Mouse (Mus musculus) heart, postnatal 0 days (tissue): ENCODE results near the gene Fam114a1.

Experiments
- CTCF ChIP-seq: IDR thresholded peaks from 2 replicates; pipeline ENCODE4 v1.5.1; 2016; ENCODE audit warnings: antibody characterized with exemption, control low read depth, low read depth
- EP300 ChIP-seq: IDR thresholded peaks from 2 replicates; pipeline ENCODE4 v1.6.1; 2016; ENCODE audit warnings: antibody characterized with exemption, low read depth

DNA sequence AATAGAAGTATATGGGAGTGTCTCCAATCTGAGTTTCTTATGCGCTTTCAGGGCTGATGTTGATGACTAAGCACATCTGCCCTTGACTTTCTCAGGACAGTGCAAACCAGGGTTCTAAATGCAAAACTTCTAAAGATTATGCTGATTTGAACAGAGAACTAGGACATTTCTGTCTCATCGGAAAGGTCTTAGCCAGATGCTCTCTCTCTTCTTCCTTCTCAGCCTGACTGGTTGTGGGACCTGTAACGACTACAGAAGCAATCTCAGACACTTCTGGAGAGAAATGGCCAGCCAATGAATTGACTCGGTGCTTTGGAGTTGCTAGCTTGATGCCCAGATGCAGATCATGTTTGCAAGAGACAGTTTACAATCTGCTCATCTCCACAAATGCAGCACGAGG is 80.0 kb downstream of the Fam114a1 start:
- TF ChIP-seq CTCF (no peak), EP300 (no peak)
